Mouse (Mus musculus) monocyte, adult 59 days (primary cell): ENCODE measurements around the gene Gltpd2. TPM values are rescaled to one million over a fixed set of nuclear protein-coding genes. Genes with fewer than 3 reads are reported as not detected.

Experiments
- total RNA-seq, 2 experiments: library from RNA; stranded (reverse); gene quantifications; one replicate each; pipeline ENCODE4 v1.2.4; 2023

Gene Gltpd2
- not detected for total RNA-seq

GRCm38 (mm10) chr11:70518923-70519322 is at the start of gene Gltpd2:
Gene Gltpd2, plus strand, starts transcription at chr11:70519196.

GRCm38 (mm10) chr11:70504970-70505369 is 14.0 kb upstream of the Gltpd2 start, which contains the start of gene Tm4sf5:
Gene Tm4sf5, plus strand, starts transcription at chr11:70505244.

GRCm38 (mm10) chr11:70514288-70514687 is 4.7 kb upstream of the Gltpd2 start, which contains the start of gene Vmo1:
Gene Vmo1, minus strand, starts transcription at chr11:70514616.

GRCm38 (mm10) chr11:70525184-70525678 is 6.2 kb downstream of the Gltpd2 start, which contains the start of gene Psmb6:
Gene Psmb6, plus strand, starts transcription at chr11:70525367.

GRCm38 (mm10) chr11:70532839-70533238 is 13.8 kb downstream of the Gltpd2 start, which contains the start of gene Gm40193:
Gene Gm40193, minus strand, starts transcription at chr11:70532939.

DNA sequence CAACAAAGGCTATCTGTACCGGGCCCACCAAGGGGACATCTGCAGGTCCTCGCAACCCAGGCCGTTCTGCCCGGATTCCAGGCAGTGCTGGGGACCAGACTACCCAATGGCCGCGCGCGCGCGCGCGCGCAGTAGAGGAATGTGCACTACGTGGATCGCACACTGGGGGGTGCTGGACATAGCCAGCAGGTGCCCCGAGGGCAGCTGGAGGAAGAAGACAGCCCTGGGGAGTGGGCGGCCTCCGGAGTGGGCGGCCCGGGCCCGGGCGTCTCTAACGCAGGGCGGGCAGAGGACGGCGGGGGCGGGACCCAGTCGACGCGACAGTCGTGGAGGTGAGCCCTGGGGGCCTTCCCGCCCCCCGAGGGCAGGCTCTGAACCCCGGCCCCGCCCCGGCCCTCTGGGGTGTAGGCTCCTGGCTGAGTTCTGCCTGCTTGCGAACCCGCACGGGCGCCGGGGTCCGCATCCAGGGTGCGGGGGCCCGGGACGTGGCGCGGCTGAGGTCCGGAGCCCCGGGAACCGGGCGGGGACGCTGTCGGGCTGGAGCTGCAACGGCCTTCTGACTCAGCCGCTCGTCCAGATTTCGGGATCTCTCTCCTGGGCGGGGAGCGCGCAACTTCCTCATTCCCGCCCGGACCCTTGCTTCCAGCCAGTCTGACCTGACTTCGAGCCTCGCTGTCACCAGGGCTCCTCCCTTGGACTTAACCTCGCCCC is 21.0 kb downstream of the Gltpd2 start, which contains the start of gene Pld2:
Pld2 (plus strand) TSS at position 188 of the 711 bp plus-strand sequence.

GRCm38 (mm10) chr11:70562287-70562994 is 43.4 kb downstream of the Gltpd2 start, which contains the start of gene Mink1:
Gene Mink1, plus strand, starts transcription at chr11:70562881.

Other genes with a start within 250 kb of the Gltpd2 start
- not detected for gene Alox12e, start 196.6 kb upstream of the Gltpd2 start, total RNA-seq
- 10 to 100 TPM; 12.3 to 36.9 TPM for gene Alox15, start 167.2 kb upstream of the Gltpd2 start, total RNA-seq
- 10 to 100 TPM; 15.9 to 18.6 TPM for gene Pelp1, start 109.2 kb upstream of the Gltpd2 start, total RNA-seq
- gene Arrb2, start 86.6 kb upstream of the Gltpd2 start, total RNA-seq = 100 to 1,000 TPM; 313 to 322 TPM
- gene Med11, start 67.3 kb upstream of the Gltpd2 start, total RNA-seq = 10 to 100 TPM; 39.5 to 44.4 TPM
- 1 to 10 TPM; 1.0 to 1.8 TPM for gene Zmynd15, start 59.8 kb upstream of the Gltpd2 start, total RNA-seq
- gene Cxcl16, start 59.2 kb upstream of the Gltpd2 start, total RNA-seq = 10 to 100 TPM; 51.6 to 62.4 TPM
- gene Tm4sf5, start 14.0 kb upstream of the Gltpd2 start, total RNA-seq = 1 to 10 TPM in 1 of 2 experiments, not detected in 1; 1.7 TPM
- gene Vmo1, start 4.6 kb upstream of the Gltpd2 start, total RNA-seq = not detected
- gene Psmb6, start 6.2 kb downstream of the Gltpd2 start, total RNA-seq = 100 to 1,000 TPM; 118 to 124 TPM
- not detected for gene Gm40193, start 13.7 kb downstream of the Gltpd2 start, total RNA-seq
- 10 to 100 TPM; 19.1 to 19.5 TPM for gene Pld2, start 20.9 kb downstream of the Gltpd2 start, total RNA-seq
- 100 to 1,000 TPM; 215 to 216 TPM for gene Mink1, start 43.7 kb downstream of the Gltpd2 start, total RNA-seq
- not detected for gene 4930544D05Rik, start 96.7 kb downstream of the Gltpd2 start, total RNA-seq
- not detected for gene Chrne, start 100.0 kb downstream of the Gltpd2 start, total RNA-seq
- not detected for gene Gp1ba, start 119.9 kb downstream of the Gltpd2 start, total RNA-seq
- gene Rnf167, start 128.0 kb downstream of the Gltpd2 start, total RNA-seq = 10 to 100 TPM; 75.4 to 76.7 TPM
- 10 to 100 TPM; 75.2 to 82.1 TPM for gene Slc25a11, start 128.3 kb downstream of the Gltpd2 start, total RNA-seq
- gene Pfn1, start 135.4 kb downstream of the Gltpd2 start, total RNA-seq = 1,000 to 10,000 TPM; 1,347 to 1,617 TPM
- gene Eno3, start 138.0 kb downstream of the Gltpd2 start, total RNA-seq = 100 to 1,000 TPM; 117 to 142 TPM
- 10 to 100 TPM; 34.8 to 45.8 TPM for gene Spag7, start 150.2 kb downstream of the Gltpd2 start, total RNA-seq
- 100 to 1,000 TPM; 102 to 115 TPM for gene Camta2, start 168.9 kb downstream of the Gltpd2 start, total RNA-seq
- not detected for gene Inca1, start 181.0 kb downstream of the Gltpd2 start, total RNA-seq
- 10 to 100 TPM; 45.8 to 47.4 TPM for gene Kif1c, start 181.4 kb downstream of the Gltpd2 start, total RNA-seq
- 1 to 10 TPM; 1.1 to 2.1 TPM for gene Zfp3, start 245.0 kb downstream of the Gltpd2 start, total RNA-seq